Mouse (Mus musculus): ENCODE results near the gene Pcgf3.
A peak's percentile ranks its signal among the peaks of the same experiment; 100 is the strongest.

Pcgf3 gene

DNA sequence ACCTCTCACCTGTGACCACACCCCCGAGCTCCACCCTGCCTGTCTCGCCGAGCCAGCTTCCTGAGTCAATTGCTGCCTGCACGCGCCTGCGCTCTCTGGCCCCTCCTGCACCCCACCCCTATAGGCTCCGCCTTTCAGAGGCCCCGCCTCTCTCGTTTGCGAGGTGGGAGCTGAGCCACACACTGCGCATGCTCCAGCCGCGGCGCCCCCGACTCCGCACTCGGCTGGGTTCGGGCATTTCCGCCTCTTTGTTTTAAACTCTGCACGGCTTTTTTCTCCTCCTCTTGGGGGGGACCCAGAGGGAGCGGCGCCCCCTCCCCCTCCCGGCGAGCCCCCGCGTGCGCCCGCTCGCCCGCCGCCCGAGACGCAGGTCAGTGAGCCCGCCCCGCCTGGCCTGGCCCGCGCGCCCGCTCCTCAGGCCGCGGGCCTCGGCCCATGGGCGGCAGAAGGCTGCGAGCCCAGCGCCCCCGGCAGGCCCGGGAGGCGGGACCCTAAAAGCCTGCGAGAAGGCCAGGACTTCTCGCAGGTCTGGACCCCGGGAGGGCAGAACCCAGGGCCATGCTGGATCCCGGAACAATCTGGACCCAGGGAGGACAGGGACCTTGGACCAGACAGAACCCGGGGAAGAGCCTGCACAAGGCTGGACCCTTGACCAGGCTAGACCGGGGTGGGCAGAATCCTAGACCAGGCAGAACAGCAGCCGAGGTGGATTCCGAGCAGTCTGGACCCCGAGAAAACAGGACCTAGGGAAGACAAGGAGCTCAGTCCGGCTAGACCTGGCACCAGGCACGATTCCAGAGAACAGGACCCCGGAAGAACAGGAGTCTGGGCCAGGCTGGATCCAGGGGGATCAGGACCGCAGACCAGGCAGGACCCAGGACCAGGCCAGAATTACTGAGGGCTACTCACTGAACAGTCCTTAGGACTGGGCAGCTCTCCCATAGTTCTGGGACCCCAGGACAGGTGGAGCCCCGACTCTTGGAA is at the start of gene Pcgf3:
Pcgf3 (plus strand) TSS at position 151 of the 984 bp plus-strand sequence.
- peak; percentile 97 to 98 for DNase-seq (ENCODE audit: low spot score in 2 of 2)

DNA sequence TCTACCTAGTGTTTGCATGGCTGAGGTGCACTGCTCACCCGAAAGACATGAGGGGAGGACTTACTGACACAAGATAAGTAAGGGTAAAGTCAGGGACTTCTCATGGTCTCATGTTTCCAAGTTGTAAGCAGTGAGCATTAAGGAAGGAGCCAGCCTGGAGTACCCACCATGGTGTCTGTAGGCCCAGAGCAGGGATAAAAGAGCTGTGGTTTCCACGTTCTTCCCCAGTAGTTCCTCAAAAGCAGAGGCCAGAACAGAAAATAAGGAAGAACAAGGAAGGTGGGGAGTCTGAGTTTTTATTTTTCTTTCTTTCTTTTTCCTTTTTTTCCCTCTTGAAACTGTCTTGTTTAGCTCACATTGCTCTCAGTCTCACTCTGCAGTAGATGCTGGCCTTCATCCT is 46.3 kb upstream of the Pcgf3 start:
- no peak for DNase-seq (ENCODE audit: low spot score in 2 of 2)

DNA sequence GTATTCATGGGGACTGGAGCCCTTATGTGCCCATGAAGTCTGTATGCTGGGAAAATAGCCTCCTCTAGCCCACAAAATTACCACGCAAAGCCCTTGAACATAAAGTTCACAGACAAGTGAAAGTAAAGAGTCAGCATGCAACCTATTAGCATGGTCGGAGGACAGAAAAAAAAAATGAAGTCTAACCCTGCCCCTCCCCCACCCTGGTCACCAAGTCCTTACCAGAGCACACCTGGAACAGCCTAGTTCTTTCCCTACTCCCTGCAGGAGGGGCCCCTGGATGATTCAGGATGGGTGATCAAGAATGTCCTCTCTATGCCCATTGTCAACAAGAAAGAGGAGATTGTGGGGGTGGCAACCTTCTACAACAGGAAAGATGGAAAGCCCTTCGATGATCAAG is 38.3 kb upstream of the Pcgf3 start:
- DNase-seq (ENCODE audit: low spot score in 2 of 2), result no peak

DNA sequence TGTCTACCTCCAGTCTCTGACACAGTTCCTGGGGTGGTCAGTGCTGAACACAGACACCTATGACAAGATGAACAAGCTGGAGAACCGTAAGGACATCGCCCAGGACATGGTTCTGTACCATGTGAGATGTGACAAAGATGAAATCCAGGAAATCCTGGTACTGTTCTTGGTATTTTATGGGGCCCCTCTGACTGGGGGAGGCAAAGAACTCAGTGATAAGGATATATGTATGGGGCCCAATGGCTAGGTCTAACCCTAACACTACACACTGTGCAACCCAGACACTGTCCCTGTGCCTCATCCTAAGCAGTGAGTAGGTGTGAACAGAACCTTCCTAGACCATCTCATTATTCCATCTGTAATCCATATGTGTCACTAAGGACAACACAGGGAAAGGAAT is 37.6 kb upstream of the Pcgf3 start:
- DNase-seq (ENCODE audit: low spot score in 2 of 2), result no peak

DNA sequence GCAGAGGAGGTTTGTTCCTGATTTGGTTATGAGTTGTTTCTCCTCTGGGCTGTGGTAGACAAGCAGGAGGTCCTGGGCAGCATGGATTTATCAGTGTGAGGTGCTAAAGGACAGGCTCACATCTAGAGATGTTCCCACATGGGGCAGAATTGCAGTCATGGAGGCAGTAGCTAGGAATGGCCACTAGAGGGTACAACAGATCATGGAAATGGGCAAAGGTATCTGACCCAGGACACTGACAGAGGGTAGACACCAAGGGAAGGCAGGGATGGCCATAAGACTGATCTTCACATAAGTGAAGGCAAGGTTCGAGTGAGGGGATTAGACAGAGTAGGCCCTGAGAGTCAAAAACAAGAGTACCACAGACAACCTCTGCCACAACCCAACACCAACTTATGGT is 33.8 kb upstream of the Pcgf3 start:
- peak in 1 of 2 experiments; percentile 55 for DNase-seq (ENCODE audit: low spot score in 2 of 2)

DNA sequence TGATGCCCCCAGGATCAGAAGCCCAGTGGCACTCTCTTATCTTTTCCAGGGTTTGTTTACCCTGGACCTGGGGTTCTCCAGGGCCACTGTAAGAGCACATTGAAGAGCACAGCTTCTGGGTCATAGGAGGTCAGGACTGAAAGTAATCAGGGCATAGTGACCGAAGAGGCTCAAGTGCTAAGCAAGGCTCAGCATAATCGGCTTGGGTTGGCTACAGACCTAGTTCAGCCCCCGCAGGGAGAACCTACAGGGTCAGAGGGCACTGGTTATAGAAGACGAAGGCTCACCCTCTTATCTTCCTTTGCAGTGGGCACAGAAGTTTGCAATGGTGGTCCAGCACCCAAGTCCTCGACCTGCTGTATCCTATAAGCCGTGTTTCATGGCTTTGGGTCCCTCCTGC is 29.8 kb upstream of the Pcgf3 start:
- no peak for DNase-seq (ENCODE audit: low spot score in 2 of 2)

DNA sequence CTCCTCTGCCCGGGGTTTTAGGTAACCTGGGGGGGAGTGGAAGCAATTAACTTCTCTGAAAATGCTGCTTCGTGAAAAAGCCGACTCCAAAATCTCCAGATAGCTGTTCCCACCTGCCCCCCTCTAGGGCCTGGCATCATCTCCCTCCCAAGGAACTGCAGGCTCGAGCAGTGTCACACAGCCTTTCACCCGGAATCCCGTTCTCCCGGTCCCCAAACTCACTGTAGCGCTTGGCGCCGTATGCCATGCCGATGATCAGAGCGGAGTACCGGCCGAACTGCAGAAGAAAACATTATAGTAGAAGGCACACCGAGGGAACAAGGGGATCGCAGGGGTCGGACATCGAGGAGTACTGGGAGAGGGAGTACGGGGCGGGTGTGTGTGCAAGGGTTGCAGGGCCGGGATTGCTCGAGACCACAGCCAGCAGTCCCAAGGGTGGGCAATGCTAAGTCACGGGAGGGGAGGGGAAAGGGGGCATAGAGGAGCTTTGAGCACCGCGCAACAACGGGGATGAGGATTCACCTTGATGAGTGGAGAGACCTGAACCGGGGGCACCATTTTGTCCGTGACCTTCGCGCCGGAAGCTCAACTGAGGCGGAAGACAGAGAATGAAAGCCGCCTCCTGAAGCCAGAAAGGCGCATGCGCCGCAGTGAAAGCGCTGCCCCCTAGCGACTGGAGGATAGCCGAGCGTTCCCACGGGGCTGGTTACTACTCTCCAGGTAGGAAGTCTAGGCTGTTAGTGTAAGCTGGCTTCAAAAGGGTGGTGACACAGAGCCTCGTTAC is 27.0 kb upstream of the Pcgf3 start, which contains the start of gene Atp5k:
Atp5k (minus strand) TSS at position 645 of the 784 bp plus-strand sequence.
- peak; percentile 96 to 97 for DNase-seq (ENCODE audit: low spot score in 2 of 2)

DNA sequence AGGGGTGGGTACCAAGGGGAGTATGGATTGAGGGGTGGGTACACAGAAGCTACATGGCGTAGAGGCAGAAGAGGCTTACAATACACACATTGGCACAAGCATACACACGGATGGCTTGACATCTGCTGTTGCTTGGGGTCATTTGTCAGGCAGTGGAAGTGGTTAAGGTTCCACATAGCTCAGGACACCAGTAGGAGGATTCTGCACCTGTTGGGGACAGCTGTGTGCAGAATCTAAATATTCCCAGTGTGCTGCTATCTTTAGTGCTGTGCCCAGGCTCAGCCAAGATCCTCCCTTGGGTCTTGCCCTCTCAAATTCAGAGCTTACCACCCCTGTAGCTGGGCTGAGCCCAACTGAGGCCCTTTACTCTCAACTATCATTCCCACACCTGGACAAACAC is 24.9 kb upstream of the Pcgf3 start:
- DNase-seq (ENCODE audit: low spot score in 2 of 2), result no peak

DNA sequence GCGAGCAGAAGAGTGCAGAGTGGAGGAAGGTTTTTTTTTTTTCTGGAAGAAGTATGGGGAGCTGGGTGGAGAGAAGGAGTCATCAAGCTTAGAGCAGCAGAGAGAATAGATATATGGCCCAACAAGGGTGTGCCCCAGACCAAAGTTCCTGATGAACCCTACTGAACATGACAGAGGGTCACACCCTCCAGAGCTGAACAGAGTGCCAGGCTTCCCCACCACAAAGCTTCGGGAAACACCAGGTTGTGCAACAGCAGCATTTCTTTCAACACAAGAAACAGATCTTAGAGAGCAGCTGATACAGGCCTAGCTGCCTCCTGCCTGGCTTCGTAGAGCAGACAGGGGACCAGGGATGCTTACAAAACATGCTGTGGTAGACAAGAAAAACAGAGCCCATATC is 14.1 kb upstream of the Pcgf3 start:
- no peak for DNase-seq (ENCODE audit: low spot score in 2 of 2)

DNA sequence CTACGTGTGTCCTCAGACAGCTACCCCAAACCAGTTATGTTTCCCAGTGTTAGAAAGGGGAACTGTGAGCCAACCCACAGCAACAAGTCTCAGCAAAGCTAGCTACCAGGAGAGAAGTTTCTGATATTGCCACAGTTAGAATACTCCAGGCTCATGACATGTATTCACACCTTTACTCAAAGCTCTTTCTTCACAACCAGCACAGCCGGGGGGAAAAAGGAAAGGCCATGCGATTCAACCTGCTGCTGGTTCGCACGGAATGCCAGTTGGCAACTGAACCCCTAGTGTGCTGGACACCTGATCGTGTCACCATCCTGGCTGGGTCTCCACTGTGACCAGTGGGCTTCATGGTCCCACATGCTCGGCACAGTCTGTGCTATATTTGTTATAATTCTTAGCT is 13.2 kb upstream of the Pcgf3 start:
- DNase-seq (ENCODE audit: low spot score in 2 of 2), result no peak

DNA sequence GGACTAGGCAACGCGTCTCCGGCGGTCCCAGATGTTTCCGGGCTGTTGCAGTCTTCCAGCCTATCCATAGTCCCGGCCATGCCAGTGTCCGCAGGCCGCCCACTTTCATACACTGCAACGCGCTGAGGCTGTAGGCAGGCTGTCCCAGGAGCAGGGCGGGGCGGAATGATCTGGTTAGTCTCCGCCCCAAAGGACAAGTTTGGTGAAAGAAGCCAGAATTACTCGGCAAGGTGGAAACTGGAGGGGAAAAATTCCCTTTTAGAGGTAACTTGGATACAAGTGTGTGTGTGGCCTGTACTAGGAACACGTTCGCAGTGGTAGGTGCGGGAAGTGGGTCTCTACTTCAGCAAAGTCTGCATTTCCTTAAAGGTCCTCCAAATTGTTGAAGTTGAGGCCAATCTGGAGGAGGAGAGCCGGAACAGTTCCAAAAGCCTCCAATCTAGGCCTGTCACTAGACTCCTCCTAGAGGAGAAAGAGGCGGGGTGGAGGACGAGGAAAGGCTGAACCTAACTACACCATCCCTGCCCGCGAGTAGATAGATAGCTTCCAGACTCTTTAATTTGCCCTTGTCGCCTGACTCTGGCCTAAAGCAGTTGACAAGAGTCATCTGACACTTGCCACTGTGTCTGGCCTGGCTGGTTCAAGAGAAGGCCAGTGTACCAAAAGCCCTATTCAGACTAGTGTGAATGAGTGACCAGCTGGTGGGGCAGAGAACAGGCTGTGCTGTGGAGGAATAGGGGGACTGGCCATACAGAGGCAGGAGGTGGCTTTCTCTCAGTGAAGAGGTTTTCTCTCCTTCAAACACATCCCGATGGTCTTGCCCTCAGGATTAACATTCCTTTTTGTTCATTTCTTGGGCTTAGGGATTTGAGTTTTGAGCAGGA is 12.0 kb upstream of the Pcgf3 start, which contains the start of gene Mfsd7a:
Mfsd7a (minus strand) TSS at position 107 of the 884 bp plus-strand sequence.
- peak in 1 of 2 experiments; percentile 27 for DNase-seq (ENCODE audit: low spot score in 2 of 2)

DNA sequence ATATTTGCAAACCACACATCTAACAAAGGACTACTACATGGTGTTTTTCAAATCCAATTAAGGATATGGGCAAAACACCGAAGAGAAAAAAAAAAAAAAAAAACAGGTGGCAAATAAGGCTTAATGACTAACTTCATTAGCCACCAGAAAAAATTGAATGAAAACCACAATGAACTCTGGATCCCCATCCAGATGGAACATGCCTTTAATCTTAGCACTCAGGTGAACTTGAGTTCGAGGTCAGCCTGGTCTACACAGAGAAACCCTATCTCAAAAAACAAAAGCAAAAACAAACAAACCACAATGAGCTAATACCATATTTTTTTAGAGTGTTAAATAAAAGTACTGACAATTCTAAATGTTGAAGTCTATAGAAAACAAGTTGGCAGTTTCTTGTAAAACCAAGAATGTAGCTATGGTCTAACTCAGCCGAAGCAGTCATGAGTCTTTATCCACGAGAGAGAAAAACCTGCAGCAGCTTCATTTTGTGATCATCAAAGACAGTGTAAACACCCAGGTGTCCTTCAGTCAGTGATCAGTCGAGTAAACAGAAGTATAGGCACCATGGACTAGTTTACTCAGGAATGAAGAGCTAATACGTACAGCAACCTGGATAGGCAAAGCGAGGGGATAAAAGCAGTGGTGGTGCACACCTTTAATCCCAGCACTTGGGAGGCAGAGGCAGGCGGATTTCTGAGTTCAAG is 10.0 kb upstream of the Pcgf3 start:
- no peak for DNase-seq (ENCODE audit: low spot score in 2 of 2)

DNA sequence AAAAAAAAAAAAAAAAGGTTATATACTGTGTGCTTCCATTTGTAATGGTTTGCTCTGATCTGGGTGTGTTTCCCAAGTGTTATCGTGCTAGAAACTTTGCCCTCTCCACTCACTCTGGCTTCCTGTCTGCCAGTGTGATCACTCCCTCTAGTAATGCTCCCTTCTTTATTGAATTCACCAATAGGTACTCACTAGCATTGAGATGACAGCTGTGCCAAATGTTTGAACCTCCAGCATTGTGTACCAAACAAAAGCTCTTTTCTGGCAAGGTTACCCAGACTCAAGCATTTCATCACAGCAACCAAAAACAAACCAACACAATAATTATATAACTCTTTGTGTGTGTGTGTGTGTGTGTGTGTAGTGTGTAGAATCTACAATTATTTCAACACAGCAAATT is 9.4 kb upstream of the Pcgf3 start:
- DNase-seq (ENCODE audit: low spot score in 2 of 2), result no peak

DNA sequence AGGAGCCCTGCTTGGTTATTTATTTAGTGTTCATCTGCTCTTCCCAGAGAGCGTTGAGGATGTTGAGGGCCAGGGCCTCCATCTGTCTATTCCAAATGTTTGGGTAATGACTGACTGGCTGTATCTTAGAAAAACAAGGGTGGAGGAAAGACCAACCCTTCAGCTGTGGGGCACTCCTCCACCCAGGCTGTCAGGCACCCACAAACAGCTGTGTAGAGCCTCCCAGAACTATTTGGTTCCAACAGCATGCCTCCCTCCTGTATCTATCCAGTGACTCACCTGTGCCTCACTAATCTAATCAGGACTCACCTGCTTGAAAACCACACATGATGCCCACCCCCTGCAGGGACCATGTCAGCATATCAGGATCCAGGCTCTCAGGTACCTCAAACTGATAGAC is 8.6 kb upstream of the Pcgf3 start:
- no peak for DNase-seq (ENCODE audit: low spot score in 2 of 2)

DNA sequence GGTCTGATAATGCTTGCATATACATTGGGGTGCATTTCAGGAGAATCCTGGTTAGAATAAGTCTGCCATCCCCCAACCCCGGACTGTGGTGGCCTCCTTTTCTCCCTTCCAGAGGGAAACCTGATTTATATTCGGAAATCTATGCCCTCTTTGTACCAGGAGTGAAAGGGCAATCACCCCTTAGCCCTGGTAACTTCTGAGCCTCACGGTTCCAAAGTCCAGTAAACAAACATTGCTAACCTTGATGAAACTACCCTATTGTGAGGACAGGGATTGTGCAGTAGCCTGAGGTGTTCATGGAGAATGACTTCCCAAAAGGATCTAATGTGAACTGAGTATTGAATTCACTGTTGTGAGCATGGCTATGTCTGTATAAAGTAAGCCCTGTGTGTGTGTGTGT is 6.9 kb upstream of the Pcgf3 start:
- DNase-seq (ENCODE audit: low spot score in 2 of 2), result no peak

DNA sequence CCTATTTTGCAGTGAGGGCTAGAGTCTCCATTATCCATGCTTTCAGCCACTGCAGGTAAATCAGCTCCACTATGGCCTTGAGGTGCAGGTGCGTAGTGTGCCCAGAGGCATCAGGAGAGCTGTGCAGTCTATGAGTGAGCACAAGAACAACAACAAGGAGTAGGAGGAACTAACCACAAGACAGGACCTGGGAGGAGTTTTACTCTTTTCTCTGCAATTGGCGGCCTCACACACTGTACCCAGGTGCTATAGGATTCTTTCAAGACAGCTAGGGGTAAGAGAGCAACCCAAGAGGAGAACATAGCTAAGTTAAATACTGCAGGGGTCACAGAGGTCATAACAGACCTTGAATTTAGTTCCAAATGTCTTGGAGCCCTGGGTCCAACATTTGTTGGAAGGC is 2.3 kb upstream of the Pcgf3 start:
- no peak for DNase-seq (ENCODE audit: low spot score in 2 of 2)

DNA sequence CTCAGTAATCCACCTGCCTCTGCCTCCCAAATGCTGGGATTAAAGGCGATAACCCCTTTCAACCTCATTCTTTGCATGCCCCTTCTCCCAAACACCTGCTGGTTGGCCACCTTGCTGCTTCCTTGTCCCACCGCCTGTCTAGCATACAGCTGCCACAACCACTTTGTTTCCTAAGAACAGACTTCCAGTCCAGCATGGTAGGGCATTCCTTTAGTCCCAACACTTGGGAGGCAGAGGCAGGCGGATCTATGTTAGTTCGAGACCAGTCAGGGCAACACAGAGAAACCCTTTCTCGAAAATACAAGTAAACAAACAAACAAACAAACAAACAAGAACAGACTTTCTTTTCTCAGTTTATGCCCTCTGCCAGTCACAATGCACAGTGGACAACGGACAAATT is 571 bp upstream of the Pcgf3 start:
- no peak for DNase-seq (ENCODE audit: low spot score in 2 of 2)

DNA sequence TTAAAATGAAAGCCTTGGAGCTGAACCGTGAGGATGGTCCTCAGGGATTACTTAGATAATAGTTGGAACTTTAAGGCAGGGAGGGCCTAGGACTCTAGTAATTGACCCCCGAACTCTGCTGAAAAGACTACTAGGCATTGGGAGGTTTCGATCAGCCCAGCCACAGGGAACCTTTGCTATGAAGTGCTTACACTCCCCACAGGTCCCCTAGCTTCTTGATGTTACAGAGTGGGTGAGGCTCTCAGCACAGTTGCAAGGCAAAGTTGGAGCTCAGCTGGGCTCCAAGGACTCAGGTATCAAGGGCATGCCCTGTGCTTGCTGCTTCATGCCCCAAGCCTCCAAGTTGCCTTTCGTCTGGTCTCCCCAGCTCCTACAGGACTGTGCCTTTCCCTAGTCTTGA is 1.4 kb downstream of the Pcgf3 start:
- DNase-seq (ENCODE audit: low spot score in 2 of 2), result no peak

DNA sequence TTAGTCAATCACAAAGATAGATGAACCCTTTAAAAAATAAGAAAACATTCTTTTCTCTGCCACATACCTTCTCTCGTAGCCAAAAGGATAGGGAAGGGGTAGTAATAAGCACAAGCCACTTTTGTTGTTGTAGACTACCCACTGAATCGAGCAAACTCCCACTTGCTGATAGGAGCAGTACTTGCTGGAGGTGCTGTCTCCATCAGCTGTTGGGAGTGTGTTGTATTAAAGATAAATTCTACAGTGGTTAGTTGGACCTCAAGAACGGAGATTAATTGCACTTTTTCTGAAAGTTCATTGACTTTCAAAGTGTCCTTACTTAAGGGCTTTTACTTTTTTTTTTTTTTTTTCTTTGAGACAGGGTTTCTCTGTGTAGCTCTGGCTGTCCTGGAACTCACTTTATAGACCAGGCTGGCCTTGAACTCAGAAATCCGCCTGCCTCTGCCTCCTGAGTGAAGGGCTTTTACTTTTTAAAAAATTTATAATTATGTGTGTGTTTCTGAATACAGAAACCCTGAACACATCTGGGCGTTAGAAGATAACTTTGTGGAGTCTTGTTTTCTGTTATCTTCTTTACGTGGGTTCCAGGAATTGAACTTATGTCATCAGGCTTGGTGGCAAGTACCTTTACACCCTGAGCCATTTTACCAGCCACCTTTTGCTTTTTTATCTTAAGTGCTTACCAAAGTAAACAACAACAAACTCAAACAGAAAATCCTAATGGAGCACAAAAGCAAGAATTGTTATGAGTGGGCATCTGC is 4.3 kb downstream of the Pcgf3 start:
- no peak for DNase-seq (ENCODE audit: low spot score in 2 of 2)

DNA sequence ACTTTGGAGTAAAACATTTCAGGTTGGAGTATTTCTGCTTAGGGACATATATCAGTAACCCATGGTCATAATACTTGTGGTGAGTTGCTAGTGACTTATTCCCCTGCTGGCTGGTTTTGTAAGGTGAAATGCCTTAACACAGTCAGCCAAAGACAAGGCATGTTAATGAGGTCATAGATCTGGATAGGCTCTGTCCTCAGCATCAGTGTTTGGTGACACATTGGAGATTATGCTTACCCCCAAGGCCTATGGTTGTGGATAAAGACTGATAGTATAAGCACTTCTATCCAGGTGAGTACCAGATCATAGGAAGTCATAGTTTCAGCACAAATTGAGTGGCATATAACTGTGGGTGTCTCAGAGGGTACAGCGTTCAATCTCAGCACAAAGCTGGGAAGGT is 5.6 kb downstream of the Pcgf3 start:
- no peak for DNase-seq (ENCODE audit: low spot score in 2 of 2)

Measured in right cerebral cortex, postnatal 10 days (tissue).